Mouse (Mus musculus): ENCODE data around the gene Ccdc146. TPM values are rescaled to one million over a fixed set of nuclear protein-coding genes. Genes with fewer than 3 reads are reported as not detected.

Gene Ccdc146
- total and polyA plus RNA-seq, 2 experiments from 2014 or later, result 0.37 to 0.66 TPM

GRCm38 (mm10) chr5:21413322-21413721 is 11.2 kb downstream of the Ccdc146 start:
- Histone ChIP-seq H3K4me2 (ENCODE audit: low read depth, low read length) (no peak overlapping the region), H3K4me3 (ENCODE audit: low read length) (no peak overlapping the region), H3K36me3 (ENCODE audit: insufficient read depth, low read length) (no peaks in the 10 kb centered on the region), H3K27ac (no peak overlapping the region), H3K9me3 (ENCODE audit: low read length) (no peaks in the 10 kb centered on the region), H3K27me3 (ENCODE audit: insufficient read depth, low read length) (no peaks in the 10 kb centered on the region), H3K9ac (replicated peaks; ENCODE audit: low read length) (no peak overlapping the region), H3K4me1 (ENCODE audit: insufficient read depth, low read length) (no peaks in the 10 kb centered on the region)
- DNase-seq (ENCODE audit: low spot score) (no peak), ATAC-seq (no peak)
- no peak for TF ChIP-seq CTCF (IDR thresholded peaks at IDR 0.05; ENCODE audit: low read depth)
- WGBS, result 84% methylated on average over 3 of the region's 3 CpGs

- 65% methylated on average over 5 of the region's 5 CpGs for WGBS
- Histone ChIP-seq H3K27me3 (ENCODE audit: insufficient read depth, low read length) (no peaks in the 10 kb centered on the region), H3K4me2 (ENCODE audit: low read depth, low read length) (no peak overlapping the region), H3K36me3 (ENCODE audit: insufficient read depth, low read length) (no peaks in the 10 kb centered on the region), H3K27ac (no peak overlapping the region), H3K4me1 (ENCODE audit: insufficient read depth, low read length) (no peaks in the 10 kb centered on the region), H3K9me3 (ENCODE audit: low read length) (no peaks in the 10 kb centered on the region), H3K9ac (replicated peaks; ENCODE audit: low read length) (no peak overlapping the region), H3K4me3 (ENCODE audit: low read length) (no peak overlapping the region)
- no peak for TF ChIP-seq CTCF (IDR thresholded peaks at IDR 0.05; ENCODE audit: low read depth)
- no peak for ATAC-seq
- no peak for DNase-seq (ENCODE audit: low spot score)
These were observed 12.4 kb downstream of the Ccdc146 start for GRCm38 (mm10) chr5:21412056-21412455.

- TF ChIP-seq CTCF (IDR thresholded peaks at IDR 0.05; ENCODE audit: low read depth), result no peak
- no peak overlapping the region for H3K27ac ChIP-seq
These were observed 13.2 kb downstream of the Ccdc146 start for GRCm38 (mm10) chr5:21411261-21411666.

GRCm38 (mm10) chr5:21395205-21395840 is 29.2 kb downstream of the Ccdc146 start:
- Histone ChIP-seq H3K9ac (replicated peaks; ENCODE audit: low read length) (no peak overlapping the region), H3K27ac (no peak overlapping the region), H3K9me3 (ENCODE audit: low read length) (no peaks in the 10 kb centered on the region), H3K27me3 (ENCODE audit: insufficient read depth, low read length) (no peaks in the 10 kb centered on the region), H3K4me2 (ENCODE audit: low read depth, low read length) (no peak overlapping the region), H3K4me1 (ENCODE audit: insufficient read depth, low read length) (no peaks in the 10 kb centered on the region), H3K36me3 (ENCODE audit: insufficient read depth, low read length) (no peaks in the 10 kb centered on the region), H3K4me3 (ENCODE audit: low read length) (no peak overlapping the region)
- DNase-seq (ENCODE audit: low spot score), result no peak
- ATAC-seq, result no peak
- no peak for TF ChIP-seq CTCF (IDR thresholded peaks at IDR 0.05; ENCODE audit: low read depth)
- 50% methylated on average over 7 of the region's 7 CpGs for WGBS

More at GRCm38 (mm10) chr5:21411261-21411666, 13.2 kb downstream of the Ccdc146 start:
- H3K4me2 ChIP-seq (ENCODE audit: low read depth, low read length), result no peak overlapping the region
- ATAC-seq (no peak), DNase-seq (ENCODE audit: low spot score) (no peak)
- WGBS, result 93% methylated on average over 5 of the region's 5 CpGs
- H3K9me3 ChIP-seq (ENCODE audit: low read length), result no peaks in the 10 kb centered on the region
- no peaks in the 10 kb centered on the region for H3K27me3 ChIP-seq (ENCODE audit: insufficient read depth, low read length)
- H3K4me1 ChIP-seq (ENCODE audit: insufficient read depth, low read length), result no peaks in the 10 kb centered on the region
- H3K4me3 ChIP-seq (ENCODE audit: low read length), result no peak overlapping the region
- no peak overlapping the region for H3K9ac ChIP-seq (replicated peaks; ENCODE audit: low read length)
- no peaks in the 10 kb centered on the region for H3K36me3 ChIP-seq (ENCODE audit: insufficient read depth, low read length)

GRCm38 (mm10) chr5:21394562-21394961 is 29.9 kb downstream of the Ccdc146 start:
- no peak for ATAC-seq
- Histone ChIP-seq H3K36me3 (ENCODE audit: insufficient read depth, low read length) (no peaks in the 10 kb centered on the region), H3K9me3 (ENCODE audit: low read length) (no peaks in the 10 kb centered on the region), H3K27ac (no peak overlapping the region), H3K4me1 (ENCODE audit: insufficient read depth, low read length) (no peaks in the 10 kb centered on the region), H3K27me3 (ENCODE audit: insufficient read depth, low read length) (no peaks in the 10 kb centered on the region), H3K4me3 (ENCODE audit: low read length) (no peak overlapping the region), H3K4me2 (ENCODE audit: low read depth, low read length) (no peak overlapping the region), H3K9ac (replicated peaks; ENCODE audit: low read length) (no peak overlapping the region)
- 85% methylated on average over 2 of the region's 2 CpGs for WGBS
- TF ChIP-seq CTCF (IDR thresholded peaks at IDR 0.05; ENCODE audit: low read depth), result no peak
- DNase-seq (ENCODE audit: low spot score), result no peak

GRCm38 (mm10) chr5:21391616-21392384 is 32.7 kb downstream of the Ccdc146 start:
- DNase-seq (ENCODE audit: low spot score) (no peak), ATAC-seq (no peak)
- TF ChIP-seq CTCF (IDR thresholded peaks at IDR 0.05; ENCODE audit: low read depth), result no peak
- H3K4me2 ChIP-seq (ENCODE audit: low read depth, low read length), result no peak overlapping the region
- H3K4me3 ChIP-seq (ENCODE audit: low read length), result no peak overlapping the region
- H3K36me3 ChIP-seq (ENCODE audit: insufficient read depth, low read length), result no peaks in the 10 kb centered on the region
- no peak overlapping the region for H3K27ac ChIP-seq
- no peaks in the 10 kb centered on the region for H3K27me3 ChIP-seq (ENCODE audit: insufficient read depth, low read length)
- no peaks in the 10 kb centered on the region for H3K4me1 ChIP-seq (ENCODE audit: insufficient read depth, low read length)
- H3K9ac ChIP-seq (replicated peaks; ENCODE audit: low read length), result no peak overlapping the region
- 34% methylated on average over 13 of the region's 13 CpGs for WGBS
- H3K9me3 ChIP-seq (ENCODE audit: low read length), result no peaks in the 10 kb centered on the region

- Histone ChIP-seq H3K4me2 (ENCODE audit: low read depth, low read length) (no peak overlapping the region), H3K36me3 (ENCODE audit: insufficient read depth, low read length) (no peaks in the 10 kb centered on the region), H3K9me3 (ENCODE audit: low read length) (no peaks in the 10 kb centered on the region), H3K9ac (replicated peaks; ENCODE audit: low read length) (no peak overlapping the region), H3K4me1 (ENCODE audit: insufficient read depth, low read length) (no peaks in the 10 kb centered on the region), H3K27ac (no peak overlapping the region), H3K4me3 (ENCODE audit: low read length) (no peak overlapping the region), H3K27me3 (ENCODE audit: insufficient read depth, low read length) (no peaks in the 10 kb centered on the region)
- DNase-seq (ENCODE audit: low spot score), result no peak
- TF ChIP-seq CTCF (IDR thresholded peaks at IDR 0.05; ENCODE audit: low read depth), result no peak
- WGBS, result 87% methylated on average over 4 of the region's 4 CpGs
- ATAC-seq, result no peak
These were observed 35.6 kb downstream of the Ccdc146 start for GRCm38 (mm10) chr5:21388855-21389254.

Measured in hindbrain, postnatal 0 days (tissue).